Mouse (Mus musculus) kidney, adult 2 months (tissue): ENCODE results near the gene Slc12a6.

Experiments
- CTCF ChIP-seq: fragments of 200-500 bp; conservative IDR thresholded peaks from 2 replicates; pipeline ENCODE4 v1.5.1; 2011; ENCODE audit warnings: low read depth, mild to moderate bottlenecking, control low read depth, low read length, moderate library complexity, mixed read lengths; ENCODE audit not compliant: insufficient read depth, insufficient read length
- POLR2A ChIP-seq: fragments of 200-500 bp; IDR thresholded peaks from one replicate; pipeline ENCODE4 v1.6.1; 2011; ENCODE audit warnings: low read depth, low read length, control low read depth

DNA sequence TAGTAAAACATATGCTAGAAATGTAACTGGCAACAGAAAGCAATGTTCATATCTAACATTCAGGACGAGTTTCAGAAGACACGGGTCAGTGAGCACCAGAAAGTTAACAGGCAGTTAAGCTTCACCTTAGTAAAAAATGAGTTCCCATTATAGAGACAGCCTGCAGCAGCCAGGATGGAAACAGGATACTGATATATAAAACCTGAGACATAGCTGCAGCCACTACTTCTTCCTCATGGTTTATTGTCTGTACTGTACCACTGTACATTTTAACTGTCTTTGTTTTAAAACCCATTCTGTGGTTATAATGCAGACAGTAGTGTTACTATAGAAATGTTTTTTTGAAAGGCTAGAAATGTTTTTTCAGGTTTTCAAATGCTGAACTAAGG lies 95.2 kb downstream of the Slc12a6 start:
- TF ChIP-seq CTCF (no peak), POLR2A (no peak)
